Mouse (Mus musculus) cerebral cortex, adult 2 months (tissue): ENCODE data around the gene Scly.

Experiments
- WGBS: fragments of 180-500 bp; shearing (Covaris S2); methylation state at CpG from one replicate; pipeline ENCODE4 v1.1.7; 2018; 5-methylcytosine and 5-hydroxymethylcytosine counted together

Scly gene

DNA sequence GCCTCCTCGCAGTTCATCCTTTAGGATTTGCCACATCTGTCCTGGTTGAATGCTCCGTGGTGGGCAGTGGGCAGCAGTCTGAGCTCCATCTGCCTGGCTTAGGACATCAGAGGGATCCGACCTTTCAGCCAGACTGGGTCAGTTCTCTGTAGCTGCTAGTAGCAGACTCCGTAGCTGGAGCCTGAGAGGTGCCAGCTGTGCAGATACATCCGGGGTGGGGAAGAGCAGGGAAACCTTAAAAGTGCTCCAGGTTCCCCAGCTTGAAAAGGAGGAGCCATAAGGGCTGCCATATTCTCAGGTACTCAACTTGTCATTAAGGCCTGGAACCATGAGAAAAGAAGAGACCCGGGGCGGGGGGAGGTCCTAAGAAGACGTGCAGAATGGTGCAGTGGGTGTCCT lies 67.7 kb downstream of the Scly start:
- WGBS, result 38% methylated on average over 8 of the region's 8 CpGs

DNA sequence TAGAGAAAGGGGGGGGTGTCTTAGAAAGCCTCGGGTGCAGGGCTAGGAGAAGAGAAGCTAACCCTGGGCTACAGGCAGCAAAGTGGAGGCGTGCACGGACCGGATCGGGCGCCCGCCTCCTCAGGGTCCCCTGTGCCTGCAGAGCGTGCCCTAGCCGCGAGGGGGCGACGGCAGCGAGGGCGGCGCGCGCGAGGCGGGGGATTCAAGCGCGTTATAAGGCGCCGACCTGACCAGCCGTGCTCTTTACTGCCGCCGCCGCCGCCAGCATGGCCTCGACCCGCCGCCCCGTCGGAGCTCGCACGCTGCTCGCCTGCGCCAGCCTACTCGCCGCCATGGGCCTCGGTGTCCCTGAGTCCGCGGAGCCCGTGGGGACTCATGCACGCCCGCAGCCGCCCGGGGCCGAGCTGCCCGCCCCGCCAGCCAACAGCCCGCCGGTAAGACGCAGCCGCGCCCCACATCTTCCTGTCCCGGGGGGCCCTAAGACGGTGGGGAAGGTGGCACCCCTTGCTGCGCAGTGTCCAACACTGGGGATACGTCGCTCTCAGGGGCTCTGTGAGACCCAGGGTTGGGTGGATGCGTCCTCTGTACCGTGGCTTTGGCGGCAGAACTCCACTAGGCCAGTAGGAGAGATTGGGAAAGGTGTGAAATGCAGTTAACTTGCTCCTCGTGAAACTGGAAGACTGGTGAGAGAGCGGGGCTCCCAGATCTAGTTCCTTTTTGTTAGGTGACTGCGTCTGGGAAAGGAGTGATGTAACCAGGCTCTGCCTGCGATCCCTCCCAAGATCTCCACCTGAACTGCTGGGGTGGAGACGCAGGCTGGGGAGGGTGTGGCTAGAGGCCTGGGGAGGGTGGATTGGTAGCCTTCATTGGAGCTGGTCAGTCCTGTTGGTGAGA lies 68.3 kb downstream of the Scly start, which contains the start of gene Erfe:
TSS of gene Erfe (plus strand) at position 216 of the 894 bp plus-strand sequence.
- 4% methylated on average over 68 of the region's 68 CpGs for WGBS

DNA sequence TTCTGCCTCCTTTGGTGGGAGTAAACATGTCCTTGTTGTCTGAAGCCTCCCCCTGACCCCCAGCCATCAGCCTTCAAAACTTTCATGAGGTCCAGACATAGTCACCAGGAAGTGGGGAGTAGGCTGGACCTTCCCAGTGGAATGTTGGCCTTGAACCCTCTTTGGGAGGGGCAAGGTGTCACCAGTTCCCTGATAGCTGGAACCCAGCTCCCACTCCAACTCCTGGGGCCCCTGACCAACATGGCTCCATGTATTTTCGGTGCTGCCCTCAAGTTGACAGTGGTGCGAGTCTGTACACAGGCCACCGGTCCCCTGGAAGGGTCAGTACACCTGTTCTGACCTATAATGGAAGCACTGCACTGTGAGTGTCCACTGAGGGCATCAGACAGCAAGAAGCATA lies 69.2 kb downstream of the Scly start:
- WGBS, result 93% methylated on average over 3 of the region's 3 CpGs

DNA sequence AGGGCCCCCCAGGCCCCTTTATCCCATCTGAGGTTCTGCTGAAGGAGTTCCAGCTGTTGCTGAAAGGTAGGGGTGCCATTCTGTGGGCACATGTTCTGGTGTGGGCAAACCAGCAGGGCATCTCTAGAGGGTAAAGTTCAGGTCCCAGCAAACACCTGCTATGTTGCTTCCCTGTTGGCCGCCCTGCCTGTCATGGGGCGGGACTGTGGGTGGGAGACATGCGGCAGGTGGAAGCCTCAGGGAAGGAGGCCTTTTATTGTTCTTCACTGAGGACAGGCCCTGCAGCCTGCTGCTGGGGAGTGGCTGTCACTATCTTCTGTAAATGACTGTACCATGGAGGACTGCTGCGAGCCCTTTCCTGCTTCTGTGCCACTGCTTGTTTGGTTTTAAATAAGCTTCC lies 71.3 kb downstream of the Scly start:
- WGBS, result 72% methylated on average over 4 of the region's 4 CpGs

DNA sequence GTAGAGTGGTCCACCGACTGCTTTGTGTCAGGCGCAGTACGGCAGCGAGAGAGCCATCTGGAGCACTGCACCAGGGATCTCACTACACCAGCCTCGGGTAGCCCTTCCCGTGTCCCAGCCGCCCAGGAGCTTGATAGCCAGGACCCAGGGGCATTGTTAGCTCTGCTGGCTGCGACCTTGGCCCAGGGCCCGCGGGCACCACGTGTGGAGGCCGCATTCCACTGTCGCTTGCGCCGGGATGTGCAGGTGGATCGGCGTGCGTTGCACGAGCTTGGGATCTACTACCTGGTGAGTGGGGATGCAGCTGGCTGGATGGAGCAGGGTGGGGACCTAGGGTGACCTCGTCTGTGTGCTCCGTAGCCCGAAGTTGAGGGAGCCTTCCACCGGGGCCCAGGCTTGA lies 71.9 kb downstream of the Scly start:
- 87% methylated on average over 23 of the region's 23 CpGs for WGBS
